Mouse (Mus musculus): ENCODE measurements around the gene Efna3.

Gene Efna3

DNA sequence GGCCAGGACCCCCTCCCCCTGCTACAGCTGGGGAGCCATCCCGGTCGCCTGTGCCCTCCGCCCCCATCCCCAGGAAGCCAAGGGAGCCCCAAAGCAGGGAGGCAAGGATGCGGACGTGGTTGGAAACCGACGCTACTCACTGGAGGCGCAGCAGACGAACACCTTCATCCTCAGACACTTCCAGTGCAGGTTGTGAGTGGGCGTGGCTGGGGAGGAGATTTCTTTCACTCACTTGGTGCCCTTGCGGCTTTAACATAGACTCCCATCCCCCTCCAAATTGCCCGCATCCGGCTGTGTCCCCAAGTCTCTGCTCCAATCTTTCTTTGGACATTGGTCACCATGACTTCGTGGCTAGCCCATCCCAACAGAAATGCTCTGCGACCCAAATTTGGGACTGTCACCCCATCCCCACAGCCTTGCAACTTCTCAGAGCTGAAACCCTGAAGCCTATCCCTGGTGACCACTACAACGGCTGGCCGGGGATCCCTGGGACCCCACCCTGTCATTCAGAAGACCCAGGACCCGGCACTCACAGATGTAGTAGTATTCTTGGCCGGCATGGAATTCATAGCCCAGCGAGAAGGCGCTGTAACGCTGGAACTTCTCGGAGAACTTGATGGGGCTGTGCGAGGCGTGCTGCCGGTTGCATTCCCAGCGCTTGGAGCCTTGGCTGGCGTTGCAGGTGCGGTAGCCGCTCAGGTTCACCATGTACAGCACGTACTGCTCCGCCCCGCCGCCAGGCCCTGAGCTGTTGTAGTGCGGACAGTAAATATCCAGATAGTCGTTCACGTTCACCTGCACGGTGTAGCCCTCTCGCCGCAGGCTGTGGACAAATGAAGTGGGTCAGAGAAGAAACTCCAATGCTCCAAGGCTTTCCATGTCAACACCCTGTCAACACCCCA, 6.6 kb downstream of the Efna3 start:
- no peak for DNase-seq (ENCODE audit: low spot score in 2 of 2)

DNA sequence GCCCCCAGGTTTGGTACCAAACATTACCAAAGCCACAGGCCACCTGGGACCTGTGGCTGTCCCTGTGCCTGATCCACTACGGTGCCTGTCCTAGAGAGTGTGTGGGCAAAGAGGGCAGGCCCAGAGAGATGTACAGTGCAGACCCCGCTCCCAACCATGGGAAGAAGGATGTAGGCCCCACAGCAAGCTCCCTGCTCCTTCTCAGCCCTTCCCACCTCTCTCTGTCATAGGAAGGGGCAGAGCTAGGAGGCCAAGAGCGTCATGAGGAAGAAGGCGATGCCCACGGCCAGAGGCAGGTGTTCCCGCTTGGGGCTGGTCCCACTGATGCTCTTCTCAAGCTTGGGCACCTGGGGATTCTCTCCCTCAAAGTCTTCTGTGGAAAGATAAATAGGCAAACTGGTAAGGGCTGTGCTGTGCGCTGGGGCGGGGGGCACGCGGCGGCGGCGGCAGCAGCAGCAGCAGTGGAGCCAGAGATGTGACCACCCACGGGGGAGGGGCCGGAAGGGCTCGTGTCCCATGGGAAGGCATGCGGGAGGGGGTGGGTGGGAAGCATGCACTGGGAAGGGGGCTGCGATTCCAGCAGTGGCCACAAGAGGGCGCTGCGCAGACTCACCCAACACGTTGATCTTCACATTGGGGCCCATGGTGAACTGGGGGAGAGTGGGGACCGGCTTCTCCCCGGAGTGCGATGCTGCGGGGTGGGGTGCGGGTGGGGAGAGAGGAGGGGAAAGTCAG, 7.4 kb downstream of the Efna3 start:
- peak; percentile 79 to 80 for DNase-seq (ENCODE audit: low spot score in 2 of 2)

DNA sequence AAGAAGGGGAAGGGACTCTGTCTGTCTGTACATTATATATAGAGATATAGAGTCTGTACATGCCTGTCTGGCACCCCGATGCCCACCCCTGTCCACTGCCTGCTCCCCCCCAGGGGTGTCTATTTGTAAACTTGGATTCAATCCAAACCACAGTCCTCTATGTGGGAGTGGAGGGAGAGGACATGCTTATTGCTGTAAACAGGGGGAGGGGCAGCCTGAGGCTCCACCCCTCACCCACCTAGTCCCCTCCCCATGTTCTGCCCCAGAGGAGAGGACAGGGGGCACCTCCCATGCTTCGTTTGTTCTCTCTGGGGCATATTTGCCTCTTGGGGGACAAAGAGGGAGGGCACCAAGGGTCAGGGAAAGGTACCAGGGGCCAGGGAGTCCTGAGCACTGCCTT, 8.0 kb downstream of the Efna3 start:
- DNase-seq (ENCODE audit: low spot score in 2 of 2), result no peak

DNA sequence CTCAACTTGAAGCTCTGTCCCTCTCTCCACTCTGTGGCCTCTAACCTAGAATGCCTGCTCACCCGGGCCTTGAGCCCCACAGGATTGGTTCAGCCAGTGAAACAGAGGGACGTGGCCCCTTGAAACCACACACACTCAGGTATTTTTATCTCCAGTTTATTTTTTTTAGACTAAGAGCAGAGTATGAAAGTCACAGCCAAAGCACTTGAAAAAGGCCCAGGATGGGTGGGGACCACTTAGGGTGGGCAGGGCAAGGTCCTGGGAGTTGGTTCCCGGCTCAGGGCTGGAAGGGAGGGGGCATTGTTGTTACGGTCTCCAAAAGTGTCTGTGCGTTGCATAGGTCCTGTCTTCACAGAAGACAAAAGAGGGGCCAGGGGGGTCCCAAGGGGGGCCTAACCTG, 8.4 kb downstream of the Efna3 start:
- no peak for DNase-seq (ENCODE audit: low spot score in 2 of 2)

DNA sequence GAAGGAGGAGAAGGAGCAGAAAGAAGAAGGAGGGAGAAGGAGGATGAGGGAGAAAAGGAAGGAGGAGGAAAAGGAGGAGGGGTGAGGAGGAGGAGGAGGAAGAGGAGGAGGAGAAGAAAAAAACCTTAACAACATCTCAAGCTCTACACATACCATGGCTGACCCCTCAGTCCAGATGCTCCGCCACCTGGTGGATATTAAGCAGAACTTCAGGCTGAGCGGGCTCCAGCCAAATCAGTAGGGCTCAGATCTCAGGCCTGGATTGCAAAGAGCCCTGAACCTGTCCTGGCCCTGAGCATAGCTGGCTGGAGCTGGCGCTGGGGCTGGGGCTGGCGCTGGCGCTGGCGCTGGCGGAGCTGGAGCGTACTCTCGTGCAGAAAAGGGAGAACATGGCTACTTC, 14.7 kb downstream of the Efna3 start:
- peak in 1 of 2 experiments; percentile 58 for DNase-seq (ENCODE audit: low spot score in 2 of 2)

DNA sequence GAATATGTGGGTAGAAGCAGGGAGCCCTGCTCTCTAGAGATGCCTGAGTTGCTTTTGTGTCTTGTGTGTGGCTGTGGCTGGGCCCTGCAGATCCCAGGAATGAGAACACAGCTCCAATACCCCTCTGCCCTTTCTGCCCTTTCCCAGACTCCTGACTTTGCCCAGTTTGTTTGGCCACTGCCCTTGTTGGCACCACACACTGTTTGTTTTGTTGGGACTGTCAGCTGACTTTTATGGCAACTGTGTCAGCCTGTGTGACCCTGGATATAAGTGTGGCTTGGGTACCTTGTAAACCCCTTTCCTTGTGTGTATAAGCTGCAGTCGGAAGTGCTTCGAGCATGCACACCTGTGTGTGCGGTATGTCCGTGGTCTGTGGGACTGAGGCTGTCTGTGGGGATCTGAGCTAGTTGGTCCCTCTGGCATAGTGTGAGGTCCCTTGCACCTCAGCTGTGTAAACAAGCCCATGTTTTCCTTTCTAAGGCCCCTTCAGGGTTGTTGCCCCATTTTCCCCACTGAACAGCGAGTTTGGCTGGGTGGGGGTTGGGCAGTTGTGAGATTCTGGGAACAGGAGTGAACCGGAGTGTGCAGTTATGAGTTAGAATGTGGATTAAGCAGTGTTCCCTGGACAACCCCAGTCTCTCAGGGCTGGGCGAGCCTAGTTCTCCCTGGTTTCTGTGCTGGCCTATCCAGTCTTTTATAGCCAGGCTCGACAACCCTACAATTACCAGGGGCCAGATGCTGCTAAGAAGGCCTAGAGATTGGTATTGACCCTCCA, 17.0 kb downstream of the Efna3 start:
- DNase-seq (ENCODE audit: low spot score in 2 of 2), result no peak

DNA sequence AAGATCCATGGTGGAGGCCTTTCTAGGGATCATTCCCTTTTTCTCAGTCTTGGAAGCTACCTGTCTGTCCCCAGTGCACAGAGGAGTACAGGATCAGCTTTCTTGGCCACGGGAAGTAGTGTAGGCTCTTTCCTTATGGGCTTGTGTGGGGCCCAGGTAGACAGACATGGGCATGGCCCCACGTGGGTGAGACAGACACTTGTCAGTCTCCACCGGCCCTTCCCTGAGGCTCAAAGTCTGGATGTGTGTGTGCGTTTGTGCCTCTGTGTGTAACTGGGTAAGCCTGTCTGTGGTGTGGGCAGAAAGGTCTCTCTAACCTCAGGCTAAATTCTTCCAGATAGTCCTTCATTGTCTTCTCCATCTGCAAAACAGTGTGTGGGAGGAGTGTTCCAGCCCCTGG, 17.7 kb downstream of the Efna3 start:
- no peak for DNase-seq (ENCODE audit: low spot score in 2 of 2)

DNA sequence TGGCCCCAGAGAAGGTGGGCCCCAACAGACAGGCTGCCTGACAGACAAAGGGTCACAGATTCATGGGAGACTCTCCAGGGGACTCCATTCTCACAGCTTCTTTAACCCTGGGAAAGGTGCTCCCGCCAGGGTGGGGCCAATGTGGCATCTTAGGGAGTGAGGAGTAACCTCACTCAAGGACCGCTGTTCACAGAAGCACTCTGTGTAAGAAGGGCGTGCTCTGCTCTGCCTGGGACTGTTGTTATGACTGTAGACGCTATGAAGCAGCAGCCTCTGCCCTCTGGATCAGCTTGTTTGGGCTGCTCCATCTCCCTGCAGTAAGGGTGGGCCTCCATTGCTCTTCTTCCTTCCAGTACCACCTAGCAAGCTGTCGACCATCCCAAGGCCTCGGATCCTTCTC, 18.3 kb downstream of the Efna3 start:
- no peak for DNase-seq (ENCODE audit: low spot score in 2 of 2)

DNA sequence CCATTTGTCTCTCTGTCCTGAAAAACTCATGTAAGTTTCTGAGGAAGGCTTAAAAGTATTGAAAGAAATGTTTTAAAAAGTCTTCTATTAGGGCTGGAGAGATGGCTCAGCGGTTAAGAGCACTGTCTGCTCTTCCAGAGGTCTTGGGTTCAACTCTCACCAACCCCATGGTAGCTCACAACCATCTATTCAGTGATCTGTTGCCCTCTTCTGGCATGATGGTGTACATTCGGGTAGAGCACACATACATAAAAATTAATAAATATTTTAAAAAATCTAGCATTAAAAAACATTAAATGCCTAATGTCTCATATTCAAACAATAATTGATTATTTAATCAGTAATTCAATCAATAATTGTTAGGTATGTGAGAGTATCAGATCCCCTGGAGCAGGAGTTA, 22.3 kb downstream of the Efna3 start:
- DNase-seq (ENCODE audit: low spot score in 2 of 2), result no peak

DNA sequence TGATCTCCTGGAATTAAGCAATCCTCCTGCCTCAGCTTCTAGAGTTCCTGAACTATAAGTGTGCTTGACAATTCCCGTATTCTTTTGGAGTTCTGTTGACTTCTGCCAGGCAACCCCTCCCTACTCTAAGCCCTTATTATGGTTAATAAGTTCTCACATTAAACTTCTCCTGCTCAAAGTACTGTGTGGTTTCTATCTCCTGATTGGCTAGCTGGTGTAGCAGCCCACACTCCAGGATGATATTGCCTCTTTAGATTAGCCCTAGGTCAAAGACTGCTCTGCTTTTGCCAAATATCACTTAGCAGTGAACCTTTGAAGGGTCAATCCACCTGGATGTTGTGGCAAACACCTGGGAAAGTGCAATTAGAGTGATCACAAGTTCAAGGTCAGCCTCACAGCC, 22.7 kb downstream of the Efna3 start:
- no peak for DNase-seq (ENCODE audit: low spot score in 2 of 2)

DNA sequence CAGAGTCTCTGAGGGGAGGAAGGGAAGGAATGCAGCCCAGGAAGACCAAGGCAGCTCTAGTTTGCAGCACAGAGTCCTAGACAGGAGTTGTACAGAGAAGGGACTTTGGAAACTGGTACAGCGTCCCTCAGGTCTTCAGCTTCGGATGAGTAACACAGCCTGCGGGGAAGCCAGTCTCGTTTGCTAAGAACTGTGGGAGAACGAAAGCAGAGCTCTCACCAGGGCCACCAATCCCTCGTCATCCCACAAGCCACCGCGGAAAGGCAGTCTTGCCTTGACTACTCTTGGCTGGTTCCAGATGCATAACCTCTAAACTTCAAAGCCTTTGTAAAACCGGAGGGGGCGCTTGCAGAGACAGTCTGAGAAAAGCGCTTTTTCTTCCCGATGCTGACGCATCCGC, 23.3 kb downstream of the Efna3 start:
- peak in 1 of 2 experiments; percentile 50 for DNase-seq (ENCODE audit: low spot score in 2 of 2)

DNA sequence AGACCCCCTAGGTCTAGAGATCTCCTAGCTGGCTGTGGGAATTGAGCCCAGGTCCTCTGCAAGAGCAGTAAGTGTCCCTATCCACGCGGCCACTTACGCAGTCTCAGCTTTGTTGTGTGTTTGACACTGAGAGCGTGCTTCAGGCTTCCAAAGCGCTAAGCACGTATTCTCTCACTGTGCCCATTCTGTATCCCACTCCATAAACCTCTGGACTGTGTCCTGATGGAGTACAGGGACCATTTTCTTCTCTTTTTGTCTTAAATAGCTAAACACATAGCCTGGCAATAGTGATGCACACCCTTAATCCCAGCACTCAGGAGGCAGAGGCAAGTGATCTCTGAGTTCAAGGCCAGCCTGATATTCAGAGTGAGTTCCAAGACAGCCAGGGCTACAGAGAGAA, 23.9 kb downstream of the Efna3 start:
- no peak for DNase-seq (ENCODE audit: low spot score in 2 of 2)

DNA sequence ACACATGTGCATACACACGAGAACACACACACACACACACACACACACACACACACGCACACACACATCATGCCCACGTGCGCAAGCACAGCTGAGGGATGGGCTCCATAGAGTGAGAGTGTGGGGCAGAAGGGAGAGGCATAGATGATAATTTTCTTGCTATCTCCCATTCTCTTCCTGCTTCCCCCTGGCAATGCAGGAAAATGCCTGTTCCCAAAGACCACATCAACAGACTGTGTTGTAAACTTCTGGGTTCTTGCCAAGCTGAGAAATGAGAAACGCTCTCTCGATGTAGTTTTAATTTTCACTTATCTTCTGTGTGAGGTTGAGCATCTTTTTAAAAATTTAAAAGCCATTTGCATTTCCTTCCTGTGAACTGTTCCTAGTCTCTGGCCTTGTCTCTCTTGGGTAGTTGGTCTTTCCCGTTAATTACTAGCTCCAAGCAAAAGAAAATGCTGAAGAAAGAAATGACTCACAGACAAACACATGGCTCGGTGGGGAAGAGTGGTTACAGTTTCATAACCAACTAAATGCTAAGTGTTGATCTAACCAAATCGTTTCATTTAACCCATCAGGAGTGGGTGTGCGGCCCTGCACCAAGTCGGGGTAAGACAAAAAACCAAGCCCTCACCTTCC, 25.9 kb downstream of the Efna3 start:
- peak in 1 of 2 experiments; percentile 13 for DNase-seq (ENCODE audit: low spot score in 2 of 2)

DNA sequence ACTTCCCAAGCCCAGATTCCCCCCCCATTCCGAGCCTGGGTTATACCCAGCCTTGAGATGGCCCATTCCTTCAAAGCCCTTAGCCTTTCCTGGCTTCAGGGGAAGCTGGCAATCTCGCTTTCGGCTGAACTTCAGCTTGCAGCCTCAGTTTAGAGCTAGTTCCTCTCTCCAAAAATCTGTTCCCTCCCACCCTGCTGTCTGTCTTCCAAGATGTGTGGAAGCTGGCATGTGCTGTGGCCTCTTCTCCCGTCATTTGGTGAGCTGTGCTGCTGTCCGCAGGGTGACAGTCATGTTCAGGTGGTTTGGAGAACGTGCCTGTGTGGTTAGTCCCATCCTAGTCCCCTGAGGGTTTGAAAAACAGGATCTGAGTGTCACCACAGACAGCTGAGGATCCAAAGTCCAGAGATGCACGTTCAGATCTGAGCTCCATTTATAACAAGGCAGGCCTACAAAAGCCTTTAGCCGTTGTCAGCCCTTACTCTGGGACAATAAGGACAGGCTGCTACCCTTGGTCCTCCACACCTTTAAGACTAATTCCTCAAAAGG, 27.0 kb downstream of the Efna3 start:
- DNase-seq (ENCODE audit: low spot score in 2 of 2), result no peak

DNA sequence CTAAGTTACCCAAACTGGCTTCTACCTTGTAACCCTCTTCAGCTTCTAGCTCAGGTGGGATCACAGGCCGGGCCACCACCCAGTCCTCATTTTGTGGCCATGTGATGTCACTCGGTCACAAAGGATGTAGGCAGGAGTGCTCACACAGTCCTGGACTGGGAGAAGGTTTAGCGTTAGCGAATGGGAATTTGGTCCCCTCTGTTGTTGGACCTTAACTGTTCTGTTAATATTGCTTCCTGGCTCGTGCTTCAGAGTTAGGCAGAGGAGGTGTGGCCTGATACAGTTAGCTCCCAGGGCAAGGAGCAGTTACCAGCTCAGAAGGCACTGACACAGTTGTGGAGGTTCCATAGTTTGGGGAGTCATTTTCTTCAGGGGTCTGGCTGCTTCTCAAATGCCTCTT, 28.6 kb downstream of the Efna3 start:
- DNase-seq (ENCODE audit: low spot score in 2 of 2), result no peak

DNA sequence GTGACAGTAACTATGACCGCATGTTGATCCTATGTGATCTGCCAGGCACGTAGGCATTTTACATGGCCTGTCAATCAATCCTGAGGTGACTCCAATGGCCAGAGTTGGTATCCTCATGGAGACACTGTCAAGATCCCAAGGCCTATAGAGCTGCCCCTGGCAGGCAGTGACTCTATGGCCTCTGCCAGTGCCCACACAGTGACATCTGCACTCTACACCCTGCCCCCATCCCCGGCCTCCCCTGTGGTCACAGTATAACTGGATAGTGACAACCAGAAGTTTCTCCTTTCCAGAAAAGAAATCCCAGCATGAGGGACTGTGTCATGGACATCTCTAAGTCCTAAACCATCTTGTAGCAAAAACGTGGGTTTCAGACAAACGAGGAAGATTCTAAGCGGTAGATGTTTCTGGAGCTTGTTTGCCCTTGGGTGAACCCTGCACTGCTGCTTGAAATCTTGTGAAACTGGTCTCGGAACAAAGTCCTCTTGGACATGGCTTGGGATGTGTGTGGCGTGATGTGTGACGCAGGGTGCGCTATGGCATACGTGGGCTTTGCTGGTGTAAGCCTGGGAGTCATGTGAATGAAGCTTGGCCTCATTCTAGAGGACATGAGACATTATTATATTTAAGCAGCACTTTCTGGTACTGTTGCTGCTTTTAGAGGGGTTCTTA, 29.4 kb downstream of the Efna3 start:
- DNase-seq (ENCODE audit: low spot score in 2 of 2), result no peak

DNA sequence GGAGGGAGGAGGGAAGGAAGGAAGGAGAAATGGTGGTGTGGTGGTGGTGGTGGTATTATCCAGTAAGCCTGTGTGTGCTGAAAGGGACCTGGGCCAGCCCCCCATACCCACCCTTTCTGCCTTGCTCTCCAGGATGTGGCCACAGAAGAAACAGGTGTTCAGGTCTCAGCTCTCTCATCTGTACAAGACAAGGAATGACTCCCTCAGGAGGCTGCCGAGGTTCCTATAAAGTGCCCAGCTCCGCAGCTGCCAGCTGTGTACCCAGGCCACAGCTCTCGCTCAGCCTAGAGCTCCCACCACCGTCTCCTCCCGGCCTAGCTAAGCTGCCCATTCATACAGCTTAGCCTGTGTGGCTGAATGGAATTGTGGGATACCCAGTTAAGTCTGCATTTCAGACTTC, 30.5 kb downstream of the Efna3 start:
- no peak for DNase-seq (ENCODE audit: low spot score in 2 of 2)

DNA sequence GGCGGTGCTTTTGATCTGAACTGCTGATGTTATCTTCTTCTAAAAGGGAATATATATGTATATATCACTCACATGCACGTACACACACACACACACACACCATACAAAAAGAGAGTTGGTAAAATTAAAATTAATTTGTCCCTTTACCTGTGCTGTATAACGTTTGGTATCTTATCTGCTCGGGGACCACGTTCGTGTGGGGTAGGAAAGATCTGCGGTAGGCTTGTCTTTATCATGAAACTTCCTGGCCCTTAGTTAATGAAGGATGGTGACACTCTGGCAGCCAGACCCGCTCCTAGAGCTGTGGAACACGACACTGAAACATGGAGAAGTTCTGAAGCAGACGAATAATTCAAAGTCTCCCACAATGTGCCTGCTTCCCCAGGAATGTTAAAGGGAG, 30.9 kb downstream of the Efna3 start:
- DNase-seq (ENCODE audit: low spot score in 2 of 2), result no peak

DNA sequence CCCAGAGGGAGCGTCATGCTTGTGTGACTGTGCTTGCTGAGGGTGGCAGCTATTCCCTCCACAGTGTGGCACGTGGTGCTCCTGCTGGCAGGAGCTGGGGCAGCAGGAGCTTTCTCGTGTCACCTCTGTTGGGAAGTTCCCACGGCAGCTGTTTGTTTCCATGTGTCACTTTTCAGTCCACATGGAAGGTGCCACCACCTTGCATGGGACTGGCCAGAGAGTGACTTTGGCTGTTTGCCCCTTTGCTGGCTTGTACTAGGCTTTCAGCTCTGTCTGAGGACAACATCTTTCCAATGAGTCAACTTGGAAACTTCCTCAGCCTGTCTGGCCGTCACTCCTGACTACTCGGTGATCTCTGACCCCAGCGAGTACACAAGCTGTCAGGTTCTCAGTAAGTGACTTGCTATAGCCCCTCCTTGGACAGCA, 34.2 kb downstream of the Efna3 start:
- peak in 1 of 2 experiments; percentile 25 for DNase-seq (ENCODE audit: low spot score in 2 of 2)

DNA sequence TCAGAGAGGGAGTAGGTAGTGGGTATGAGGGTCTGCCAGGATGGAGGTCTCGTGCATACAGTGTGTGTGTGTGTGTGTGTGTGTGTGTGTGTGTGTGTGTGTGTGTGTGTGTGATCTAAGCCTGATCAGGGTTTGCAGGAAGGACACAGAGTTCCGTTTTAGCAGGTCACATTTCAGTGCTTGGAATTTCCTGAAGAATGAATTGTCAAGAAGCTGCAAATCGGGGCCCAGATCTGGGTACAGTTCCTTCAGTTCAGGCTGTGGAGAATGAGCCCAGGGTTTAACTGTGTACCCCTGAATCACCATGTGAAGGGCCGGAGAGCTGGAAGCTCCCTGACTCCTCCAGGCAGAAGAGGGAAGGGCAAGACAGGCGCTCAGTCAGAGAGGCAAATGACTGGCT, 35.5 kb downstream of the Efna3 start:
- DNase-seq (ENCODE audit: low spot score in 2 of 2), result no peak

DNA sequence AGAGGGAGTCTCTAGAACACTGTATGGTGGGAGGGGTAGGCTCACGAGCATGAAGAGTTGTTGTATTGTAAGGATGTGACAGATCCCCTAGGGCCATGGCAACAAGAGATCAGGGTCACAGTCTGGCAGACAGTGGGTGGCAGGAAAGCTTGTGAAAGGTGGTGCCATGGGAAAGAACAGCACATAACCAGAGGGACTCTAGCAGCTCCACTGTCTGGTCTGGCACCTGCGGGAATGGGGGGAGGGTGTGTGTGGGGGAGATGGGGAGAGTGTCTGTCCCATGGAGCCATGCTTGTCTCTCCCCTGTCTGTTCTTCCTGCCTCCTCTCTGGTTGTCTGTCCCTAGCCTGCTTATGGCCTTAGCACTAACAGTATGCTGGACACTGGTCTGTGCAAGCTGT, 37.2 kb downstream of the Efna3 start:
- DNase-seq (ENCODE audit: low spot score in 2 of 2), result no peak
